Mouse (Mus musculus) heart, adult 11 months (tissue): ENCODE results near the gene Fbxo45.

ENCODE experiments used
- DNase-seq: peaks from one replicate; pipeline ENCODE4 v3.0.0; 2022

The Fbxo45 gene

GRCm38 (mm10) chr16:32202681-32203080, 44.3 kb downstream of the Fbxo45 start:
- DNase-seq = peak; percentile 99

- no peak for DNase-seq
Measured at GRCm38 (mm10) chr16:32201004-32201325, 46.0 kb downstream of the Fbxo45 start.

GRCm38 (mm10) chr16:32200256-32201003, 46.5 kb downstream of the Fbxo45 start:
- peak; percentile 96 for DNase-seq

- DNase-seq = peak; percentile 97
Measured at GRCm38 (mm10) chr16:32190011-32190441, 56.9 kb downstream of the Fbxo45 start.

- peak; percentile 98 for DNase-seq
Measured at GRCm38 (mm10) chr16:32189109-32189508, 57.8 kb downstream of the Fbxo45 start.

GRCm38 (mm10) chr16:32186056-32186455, 60.9 kb downstream of the Fbxo45 start:
- DNase-seq = peak; percentile 40
